Mouse (Mus musculus): ENCODE data around the gene Eno4.

GRCm38 (mm10) chr19:58975216-58975863 is 32.1 kb downstream of the Eno4 start:
- TF ChIP-seq CTCF (IDR thresholded peaks at IDR 0.05; ENCODE audit: control insufficient read depth, insufficient read depth, insufficient read length): no peak
- TF ChIP-seq USF1 (IDR thresholded peaks at IDR 0.05; ENCODE audit: low read depth): no peak
- no peak for TF ChIP-seq MAX (IDR thresholded peaks at IDR 0.05)
- no peak for TF ChIP-seq CEBPB (IDR thresholded peaks at IDR 0.05; ENCODE audit: low read depth)

All from C2C12 (cell line).